Mouse (Mus musculus): ENCODE measurements around the gene Apba3. TPM values are rescaled to one million over a fixed set of nuclear protein-coding genes. Genes with fewer than 3 reads are reported as not detected.

Gene Apba3
- polyA plus RNA-seq, 1 experiment from 2014 or later, result 36.4 TPM

DNA sequence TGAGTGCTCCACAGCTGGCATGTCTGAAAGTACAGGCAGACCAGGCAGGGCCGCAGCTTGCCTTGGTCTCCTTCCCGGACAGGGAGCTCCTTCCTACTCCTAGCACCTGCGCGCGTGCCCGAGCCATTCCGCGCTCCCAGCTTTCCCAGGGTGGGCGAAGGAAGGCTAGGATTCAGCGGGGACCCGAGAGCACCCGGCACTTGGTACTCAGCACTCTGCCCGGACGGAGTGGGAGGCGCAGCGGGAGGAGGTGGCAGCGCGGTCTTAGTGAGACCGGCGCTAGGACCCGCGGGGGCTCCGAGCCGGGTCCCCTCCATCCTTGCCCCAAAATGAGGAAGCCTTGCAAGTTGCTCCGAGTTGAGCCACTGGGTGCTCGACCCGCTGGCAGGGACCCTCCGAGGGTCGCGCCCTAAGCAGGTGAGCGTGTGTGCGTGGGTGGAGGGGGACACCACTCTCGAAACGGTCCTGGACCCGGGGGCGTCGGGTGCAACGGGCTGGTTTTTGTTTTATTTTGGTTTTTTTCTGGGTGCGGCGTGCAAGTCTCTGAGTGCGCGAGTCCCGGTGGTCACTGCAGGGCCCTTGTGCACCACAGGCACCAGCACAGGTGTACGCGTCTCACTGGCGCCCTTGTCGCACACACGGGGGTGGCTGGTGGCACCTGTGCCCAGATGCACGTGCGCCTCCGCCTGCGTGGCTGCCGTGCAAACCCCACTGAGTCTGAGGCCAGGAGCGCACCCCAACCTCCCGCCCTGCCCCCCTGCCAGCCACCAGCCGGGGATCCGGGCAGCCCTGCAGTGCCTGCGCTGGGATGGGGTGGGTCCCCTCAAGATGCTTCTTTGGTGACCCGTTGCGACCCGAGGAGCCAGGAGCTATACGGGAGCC, 9.4 kb upstream of the Apba3 start:
- peaks cover 36% of the 10 kb centered on the region for H3K4me1 ChIP-seq
- H3K27me3 ChIP-seq (replicated peaks), result peaks cover 36% of the 10 kb centered on the region
- no peak overlapping the region for H3K27ac ChIP-seq
- H3K9me3 ChIP-seq, result no peaks in the 10 kb centered on the region
- H3K36me3 ChIP-seq (replicated peaks), result no peaks in the 10 kb centered on the region
- H3K4me3 ChIP-seq, result peak overlapping the region; percentile 58
- no peak for ATAC-seq (replicated peaks)
- peak overlapping the region; percentile 60 for H3K9ac ChIP-seq
- H3K4me2 ChIP-seq, result peak overlapping the region; percentile 95
- WGBS, result 1% methylated on average over 62 of the region's 62 CpGs

DNA sequence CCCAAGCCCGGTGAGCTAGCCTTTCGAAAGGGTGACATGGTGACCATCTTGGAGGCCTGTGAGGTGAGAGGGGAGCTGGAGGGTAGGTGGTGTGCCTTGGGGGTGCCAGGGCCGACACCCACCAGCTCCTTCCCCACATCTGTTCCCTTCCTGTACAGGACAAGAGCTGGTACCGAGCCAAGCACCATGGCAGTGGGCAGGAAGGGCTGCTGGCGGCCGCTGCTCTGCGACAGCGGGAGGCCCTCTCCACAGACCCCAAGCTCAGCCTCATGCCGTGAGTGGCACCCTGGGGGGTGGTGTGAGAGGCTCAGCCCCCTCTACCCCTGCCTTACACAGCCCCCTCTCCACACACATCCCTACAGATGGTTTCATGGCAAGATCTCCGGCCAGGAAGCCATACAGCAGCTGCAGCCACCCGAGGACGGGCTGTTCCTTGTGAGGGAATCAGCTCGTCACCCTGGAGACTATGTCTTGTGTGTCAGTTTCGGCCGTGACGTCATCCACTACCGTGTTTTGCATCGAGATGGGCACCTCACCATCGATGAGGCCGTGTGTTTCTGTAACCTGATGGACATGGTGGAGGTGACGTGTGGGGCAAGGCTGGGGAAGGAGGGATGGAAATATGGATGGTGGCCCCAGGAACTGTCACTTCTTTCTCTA, 7.4 kb upstream of the Apba3 start:
- Histone ChIP-seq H3K4me2 (no peak overlapping the region), H3K36me3 (replicated peaks) (no peaks in the 10 kb centered on the region; the same call in 1 of the 2 replicates), H3K27ac (no peak overlapping the region), H3K9ac (no peak overlapping the region), H3K4me3 (no peak overlapping the region), H3K4me1 (peaks cover 24% of the 10 kb centered on the region), H3K27me3 (replicated peaks) (peaks cover 31% of the 10 kb centered on the region), H3K9me3 (no peaks in the 10 kb centered on the region)
- no peak for ATAC-seq (replicated peaks)
- WGBS, result 43% methylated on average over 21 of the region's 21 CpGs

DNA sequence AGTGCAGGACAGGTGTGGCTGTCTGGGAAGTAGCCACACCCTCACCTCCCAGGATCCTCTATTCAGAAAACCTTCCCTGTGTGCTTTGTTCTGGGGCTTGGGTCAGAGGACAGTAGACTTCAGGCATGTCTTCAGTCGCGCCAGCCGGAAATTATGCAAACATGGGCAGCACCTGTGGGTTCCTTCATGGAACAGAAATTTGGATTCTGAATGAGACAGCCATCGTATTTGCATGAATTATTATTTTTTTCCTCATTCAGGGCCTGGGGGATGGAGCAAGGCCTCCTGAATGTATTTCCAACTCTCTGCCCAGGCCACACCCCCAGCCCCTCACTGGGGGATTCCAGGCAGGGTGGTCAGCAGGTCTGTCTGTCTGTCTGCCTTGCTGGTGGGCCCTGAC, 5.7 kb upstream of the Apba3 start:
- Histone ChIP-seq H3K4me3 (no peak overlapping the region), H3K27me3 (replicated peaks) (peaks cover 31% of the 10 kb centered on the region), H3K9ac (no peak overlapping the region), H3K9me3 (no peaks in the 10 kb centered on the region), H3K36me3 (replicated peaks) (no peaks in the 10 kb centered on the region; the same call in 1 of the 2 replicates), H3K27ac (no peak overlapping the region), H3K4me2 (no peak overlapping the region), H3K4me1 (peaks cover 32% of the 10 kb centered on the region)
- WGBS, result 93% methylated on average over 4 of the region's 4 CpGs
- no peak for ATAC-seq (replicated peaks)

DNA sequence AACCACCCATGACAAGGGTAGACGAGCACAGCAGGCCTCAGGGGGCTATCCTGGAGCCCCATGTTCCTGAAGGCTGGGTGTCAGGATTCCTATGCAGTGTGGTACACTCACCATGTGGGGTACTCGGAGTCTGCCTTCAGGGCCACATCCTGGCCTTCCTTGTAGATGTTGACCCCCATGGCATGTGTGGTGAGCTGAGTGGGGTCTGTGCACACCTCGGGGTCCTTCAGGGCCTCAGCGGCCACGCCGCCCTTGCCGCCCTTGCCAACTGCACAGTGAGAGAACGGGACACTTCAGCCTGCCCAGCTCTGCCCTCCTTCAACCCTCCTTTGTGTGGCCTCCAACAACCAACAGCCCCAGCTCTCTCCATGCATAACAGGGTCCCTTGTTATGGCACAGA, 1.2 kb upstream of the Apba3 start:
- H3K4me3 ChIP-seq, result peak overlapping the region; percentile 74; the same call in 1 of the 2 replicates

DNA sequence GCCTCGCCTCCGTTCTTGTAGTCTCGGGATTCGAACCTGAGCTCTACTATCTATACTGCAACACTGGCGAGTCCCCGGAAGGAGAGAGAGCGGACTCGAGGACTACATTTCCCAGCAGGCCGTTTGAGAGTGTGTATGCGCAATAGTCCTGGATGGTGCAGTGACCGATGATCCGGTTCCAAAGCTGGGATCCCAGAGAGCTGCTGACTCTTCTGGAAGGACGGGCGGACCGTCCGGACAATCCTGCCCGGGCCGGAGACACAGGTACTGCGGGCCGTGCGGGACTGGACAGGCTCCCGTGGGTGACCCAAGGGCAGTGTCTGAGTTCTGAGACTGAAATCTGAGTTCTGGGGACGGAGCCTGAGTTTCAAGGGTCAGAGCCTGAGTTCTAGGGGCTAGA, 1.3 kb downstream of the Apba3 start:
- WGBS, result 3% methylated on average over 23 of the region's 23 CpGs
- H3K4me2 ChIP-seq, result peak overlapping the region; percentile 79
- H3K9me3 ChIP-seq, result no peaks in the 10 kb centered on the region
- H3K4me3 ChIP-seq, result peak overlapping the region; percentile 70
- peak; percentile 53 for ATAC-seq (replicated peaks)
- H3K36me3 ChIP-seq (replicated peaks), result peaks cover 14% of the 10 kb centered on the region; the same call in 1 of the 2 replicates
- peak overlapping the region; percentile 88 for H3K9ac ChIP-seq
- H3K27me3 ChIP-seq (replicated peaks), result no peaks in the 10 kb centered on the region
- H3K27ac ChIP-seq, result peak overlapping the region; percentile 39; the same call in 1 of the 2 replicates
- H3K4me1 ChIP-seq, result peaks cover 24% of the 10 kb centered on the region

More for the DNA sequence above, 1.2 kb upstream of the Apba3 start:
- H3K36me3 ChIP-seq (replicated peaks), result no peaks in the 10 kb centered on the region; the same call in 1 of the 2 replicates
- H3K9ac ChIP-seq, result no peak overlapping the region
- H3K4me2 ChIP-seq, result peak overlapping the region; percentile 56
- WGBS, result 95% methylated on average over 8 of the region's 8 CpGs
- H3K27ac ChIP-seq, result no peak overlapping the region
- no peak for ATAC-seq (replicated peaks)
- H3K9me3 ChIP-seq, result no peaks in the 10 kb centered on the region
- no peaks in the 10 kb centered on the region for H3K27me3 ChIP-seq (replicated peaks)
- H3K4me1 ChIP-seq, result peaks cover 24% of the 10 kb centered on the region

DNA sequence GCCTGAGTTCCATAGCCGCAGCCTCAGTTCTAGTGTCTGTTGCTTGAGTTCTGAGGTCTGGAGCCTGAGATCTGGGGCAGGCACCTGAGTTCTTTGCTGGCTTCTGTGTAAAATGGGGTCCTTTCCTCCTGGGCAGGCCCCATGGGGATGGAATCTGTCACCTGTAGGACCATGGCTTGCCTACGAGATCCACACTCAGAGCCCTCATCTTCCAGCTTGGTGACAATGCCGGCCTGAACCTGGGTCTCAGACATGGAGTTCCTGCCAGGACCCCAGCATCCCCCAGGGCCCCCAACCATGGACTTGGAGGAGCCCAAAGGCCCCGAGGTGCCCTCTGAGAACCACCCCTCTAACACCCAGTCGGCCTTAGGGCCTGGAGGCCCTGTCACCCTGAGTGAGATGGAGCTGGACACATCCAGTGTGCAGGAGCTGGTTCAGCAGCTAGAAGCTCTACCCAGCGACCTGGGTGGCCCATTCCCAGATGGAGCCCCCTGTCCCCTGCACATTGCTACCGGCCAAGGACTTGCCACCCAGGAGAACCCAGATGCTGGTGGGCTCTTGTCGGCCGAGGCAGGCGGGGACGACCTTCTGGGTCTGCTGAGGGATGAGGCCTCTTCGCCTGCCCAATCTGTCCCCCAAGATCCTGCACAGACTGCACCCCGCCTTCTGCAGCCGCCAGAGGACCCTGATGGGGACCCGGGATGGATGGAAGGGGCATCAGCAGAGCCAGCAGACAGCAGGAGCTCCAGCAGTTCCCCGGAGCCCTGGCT, 2.1 kb downstream of the Apba3 start:
- Histone ChIP-seq H3K9ac (peak overlapping the region; percentile 88), H3K9me3 (no peaks in the 10 kb centered on the region), H3K4me2 (peak overlapping the region; percentile 79), H3K27ac (no peak overlapping the region), H3K4me3 (peak overlapping the region; percentile 70), H3K36me3 (replicated peaks) (peaks cover 14% of the 10 kb centered on the region; the same call in 1 of the 2 replicates), H3K27me3 (replicated peaks) (no peaks in the 10 kb centered on the region), H3K4me1 (peaks cover 24% of the 10 kb centered on the region)
- 80% methylated on average over 16 of the region's 16 CpGs for WGBS
- no peak for ATAC-seq (replicated peaks)

DNA sequence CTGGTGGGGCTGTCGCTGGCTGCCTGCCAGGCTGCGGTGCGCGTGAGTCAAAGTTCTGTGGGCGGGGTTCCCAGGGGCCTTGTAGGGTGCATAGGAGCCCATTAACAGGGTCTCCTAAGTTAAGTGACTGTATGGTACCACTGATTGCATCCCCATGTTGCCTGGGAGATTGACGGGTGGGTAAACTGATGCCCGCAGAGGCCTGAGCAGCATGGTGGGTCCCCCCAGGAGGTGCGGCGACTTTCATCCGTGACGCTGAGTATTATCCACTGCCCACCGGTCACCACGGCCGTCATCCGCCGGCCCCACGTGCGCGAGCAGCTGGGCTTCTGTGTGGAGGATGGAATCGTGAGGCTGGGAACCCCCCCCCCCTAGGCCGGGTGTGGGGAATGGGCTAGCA, 5.6 kb downstream of the Apba3 start:
- Histone ChIP-seq H3K9ac (no peak overlapping the region), H3K9me3 (no peaks in the 10 kb centered on the region), H3K4me2 (no peak overlapping the region), H3K27me3 (replicated peaks) (no peaks in the 10 kb centered on the region), H3K4me3 (no peak overlapping the region), H3K36me3 (replicated peaks) (peaks cover 14% of the 10 kb centered on the region; the same call in 1 of the 2 replicates), H3K4me1 (peaks cover 12% of the 10 kb centered on the region), H3K27ac (no peak overlapping the region)
- 96% methylated on average over 21 of the region's 21 CpGs for WGBS
- no peak for ATAC-seq (replicated peaks)

DNA sequence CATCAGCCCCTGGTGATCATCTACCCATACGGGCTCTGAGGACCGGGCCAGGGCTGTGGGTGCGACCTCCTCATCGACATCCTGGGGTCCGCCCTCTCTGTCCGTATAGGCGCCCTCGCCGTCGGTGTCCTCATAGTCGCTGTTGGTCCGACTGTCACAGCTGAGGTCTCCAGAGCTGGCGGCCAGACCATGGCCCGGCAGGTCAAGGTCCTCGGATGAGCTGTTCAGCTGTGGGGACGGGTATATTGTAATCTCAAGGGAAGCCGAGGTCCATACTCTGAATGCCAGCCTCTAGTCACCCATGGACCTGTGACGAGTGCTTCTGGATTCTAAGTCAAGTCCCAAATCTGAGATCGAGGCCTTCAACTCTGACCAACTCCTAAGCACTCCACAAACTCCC, 7.1 kb downstream of the Apba3 start:
- no peak overlapping the region for H3K27ac ChIP-seq
- no peak for ATAC-seq (replicated peaks)
- WGBS, result 95% methylated on average over 19 of the region's 19 CpGs

DNA sequence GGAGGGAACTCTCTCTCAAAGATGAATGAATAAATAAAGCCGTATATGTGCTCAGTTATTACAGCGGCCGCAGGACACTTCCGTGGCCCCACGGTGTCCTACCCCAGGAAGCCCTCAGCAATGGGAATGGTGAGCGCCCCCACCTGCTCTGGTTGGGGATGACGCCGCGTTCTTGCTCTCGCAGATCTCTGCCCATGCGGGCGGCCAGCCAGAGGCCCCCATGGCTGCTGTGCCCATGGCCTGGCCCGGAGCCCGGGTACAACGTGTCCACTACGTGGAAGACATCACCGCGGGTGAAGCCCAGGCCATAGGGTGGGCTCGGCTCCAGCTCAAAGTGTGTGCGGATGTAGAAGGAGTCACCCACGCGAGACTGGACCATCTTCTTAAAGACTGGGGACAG, 10.9 kb downstream of the Apba3 start:
- WGBS, result 79% methylated on average over 22 of the region's 22 CpGs
- Histone ChIP-seq H3K9me3 (no peaks in the 10 kb centered on the region), H3K9ac (no peak overlapping the region), H3K4me2 (no peak overlapping the region), H3K27me3 (replicated peaks) (no peaks in the 10 kb centered on the region), H3K36me3 (replicated peaks) (0 out of 2 replicates have a peak, but pooled peaks cover 3% of the 10 kb centered on the region), H3K27ac (no peak overlapping the region), H3K4me1 (no peaks in the 10 kb centered on the region), H3K4me3 (no peak overlapping the region)
- no peak for ATAC-seq (replicated peaks)

More for the DNA sequence above, 7.1 kb downstream of the Apba3 start:
- H3K4me2 ChIP-seq, result no peak overlapping the region
- H3K4me3 ChIP-seq, result no peak overlapping the region
- no peaks in the 10 kb centered on the region for H3K9me3 ChIP-seq
- peaks cover 4% of the 10 kb centered on the region for H3K4me1 ChIP-seq
- no peaks in the 10 kb centered on the region for H3K27me3 ChIP-seq (replicated peaks)
- H3K9ac ChIP-seq, result no peak overlapping the region
- peaks cover 14% of the 10 kb centered on the region; the same call in 1 of the 2 replicates for H3K36me3 ChIP-seq (replicated peaks)

DNA sequence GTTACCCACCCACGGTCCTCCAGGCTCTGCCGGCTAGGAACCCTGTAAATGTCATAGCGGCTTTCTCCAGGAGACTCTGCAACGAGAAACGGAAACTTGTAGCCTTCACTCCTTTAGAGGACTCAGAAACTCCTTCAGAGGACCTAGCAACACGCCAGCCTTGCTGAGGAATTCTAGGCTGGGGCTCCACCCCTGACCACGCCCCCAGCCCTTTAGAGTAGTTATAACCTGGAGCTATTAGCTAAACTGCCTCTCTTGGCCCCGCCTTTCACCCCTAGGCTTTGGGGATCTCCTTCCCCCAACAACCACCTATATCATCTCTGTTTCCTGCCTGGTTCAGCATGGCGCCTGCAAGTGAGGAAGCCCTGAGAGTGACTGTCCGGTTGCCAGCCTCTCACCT, 12.7 kb downstream of the Apba3 start:
- H3K4me3 ChIP-seq, result no peak overlapping the region
- H3K9ac ChIP-seq, result no peak overlapping the region
- no peaks in the 10 kb centered on the region for H3K36me3 ChIP-seq (replicated peaks)
- no peak overlapping the region for H3K27ac ChIP-seq
- H3K4me2 ChIP-seq, result no peak overlapping the region
- peaks cover 9% of the 10 kb centered on the region for H3K27me3 ChIP-seq (replicated peaks)
- 0 out of 2 replicates have a peak, but pooled peaks cover under 1% of the 10 kb centered on the region for H3K4me1 ChIP-seq
- no peaks in the 10 kb centered on the region for H3K9me3 ChIP-seq
- WGBS, result 43% methylated on average over 10 of the region's 10 CpGs
- no peak for ATAC-seq (replicated peaks)

DNA sequence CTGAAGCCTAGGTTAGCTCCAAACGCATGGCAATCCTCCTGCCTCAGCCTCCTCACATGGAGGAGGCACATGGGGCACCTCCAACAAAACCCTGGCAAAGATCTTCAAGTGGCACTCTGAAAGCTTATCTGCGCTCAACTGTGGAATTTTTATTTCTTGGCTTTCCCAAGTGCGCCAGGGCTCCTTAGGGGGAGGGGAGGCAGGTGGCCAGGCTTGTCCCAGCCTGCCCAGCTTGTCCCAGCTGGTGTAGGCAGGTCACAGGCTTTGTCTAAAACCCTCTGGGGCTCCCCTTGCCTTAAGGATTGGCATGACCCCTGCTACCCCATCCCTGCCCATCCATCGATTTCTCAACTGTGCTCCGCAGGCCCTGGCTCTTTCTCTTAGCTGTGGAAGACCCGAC, 17.4 kb downstream of the Apba3 start:
- H3K9ac ChIP-seq, result no peak overlapping the region
- 56% methylated on average over 6 of the region's 6 CpGs for WGBS
- no peaks in the 10 kb centered on the region for H3K36me3 ChIP-seq (replicated peaks)
- peaks cover 14% of the 10 kb centered on the region for H3K27me3 ChIP-seq (replicated peaks)
- no peak overlapping the region for H3K4me2 ChIP-seq
- no peak overlapping the region for H3K27ac ChIP-seq
- ATAC-seq (replicated peaks), result no peak
- H3K9me3 ChIP-seq, result no peaks in the 10 kb centered on the region
- H3K4me3 ChIP-seq, result no peak overlapping the region
- H3K4me1 ChIP-seq, result peaks cover 12% of the 10 kb centered on the region; the same call in 1 of the 2 replicates

DNA sequence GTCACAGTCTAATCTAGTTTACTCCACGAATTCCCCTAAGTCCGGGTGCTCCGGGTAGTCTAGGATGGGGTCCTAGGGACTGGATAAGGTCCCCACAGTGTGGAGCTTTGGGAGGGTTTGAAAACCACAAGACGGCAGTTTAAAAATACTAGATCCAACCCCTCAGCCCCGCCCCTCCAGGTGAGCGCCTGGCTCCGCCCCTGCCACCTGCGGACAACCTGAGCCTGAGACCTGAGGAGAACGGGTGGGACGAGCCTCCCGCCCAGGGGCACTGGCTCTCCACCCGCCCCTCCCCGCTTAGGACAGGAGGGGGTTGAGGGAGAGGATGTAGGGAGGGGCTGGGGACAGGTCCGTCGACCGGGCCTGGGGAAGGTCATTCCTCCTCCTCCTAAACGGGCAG, 18.0 kb downstream of the Apba3 start:
- H3K4me3 ChIP-seq, result no peak overlapping the region
- WGBS, result 11% methylated on average over 17 of the region's 17 CpGs
- no peak for ATAC-seq (replicated peaks)

More for the DNA sequence above, 18.0 kb downstream of the Apba3 start:
- peaks cover 16% of the 10 kb centered on the region for H3K4me1 ChIP-seq
- no peak overlapping the region for H3K9ac ChIP-seq
- H3K4me2 ChIP-seq, result peak overlapping the region; percentile 93
- H3K27me3 ChIP-seq (replicated peaks), result peaks cover 14% of the 10 kb centered on the region
- no peaks in the 10 kb centered on the region for H3K36me3 ChIP-seq (replicated peaks)
- H3K27ac ChIP-seq, result no peak overlapping the region
- no peaks in the 10 kb centered on the region for H3K9me3 ChIP-seq

Data from midbrain, embryonic 15.5 days (tissue).